Mouse (Mus musculus): ENCODE results near the gene Nkx2-9.

GRCm38 (mm10) chr12:56636534-56637180 is 23.6 kb upstream of the Nkx2-9 start:
- TF ChIP-seq CTCF (IDR thresholded peaks at IDR 0.05; ENCODE audit: low read depth), result peak; percentile 62
- no peak for TF ChIP-seq EP300 (IDR thresholded peaks at IDR 0.05; ENCODE audit: low read depth)

Measured in liver, postnatal 0 days (tissue).